Mouse (Mus musculus): Measurements from ENCODE around the gene Bach2. TPM values are rescaled to one million over a fixed set of nuclear protein-coding genes. Genes with fewer than 3 reads are reported as not detected.

Gene Bach2
- total and polyA plus RNA-seq, 2 experiments from 2014 or later: 11.7 to 15.9 TPM

- H3K27ac ChIP-seq (ENCODE audit: low read depth, low read length): no peak overlapping the region
- no peak overlapping the region for H3K4me2 ChIP-seq (ENCODE audit: low read depth, low read length, poor library complexity, severe bottlenecking)
- H3K9ac ChIP-seq (replicated peaks; ENCODE audit: low read length, poor library complexity, severe bottlenecking): no peak overlapping the region
- ATAC-seq (ENCODE audit: low FRiP score) (no peak), DNase-seq (ENCODE audit: low spot score) (no peak)
- no peaks in the 10 kb centered on the region for H3K9me3 ChIP-seq (ENCODE audit: low read length)
- no peak overlapping the region for H3K4me3 ChIP-seq (ENCODE audit: low read depth, low read length)
- peaks cover 12% of the 10 kb centered on the region; the same call in 1 of the 2 replicates for H3K4me1 ChIP-seq (ENCODE audit: insufficient read depth, low read length)
- no peaks in the 10 kb centered on the region for H3K27me3 ChIP-seq (ENCODE audit: insufficient read depth, low read length)
- no peaks in the 10 kb centered on the region for H3K36me3 ChIP-seq (ENCODE audit: insufficient read depth, low read length)
- WGBS: 87% methylated on average over 8 of the region's 8 CpGs
- TF ChIP-seq CTCF (IDR thresholded peaks at IDR 0.05): no peak
Measured at GRCm38 (mm10) chr4:32286405-32286804, 47.8 kb downstream of the Bach2 start.

DNA sequence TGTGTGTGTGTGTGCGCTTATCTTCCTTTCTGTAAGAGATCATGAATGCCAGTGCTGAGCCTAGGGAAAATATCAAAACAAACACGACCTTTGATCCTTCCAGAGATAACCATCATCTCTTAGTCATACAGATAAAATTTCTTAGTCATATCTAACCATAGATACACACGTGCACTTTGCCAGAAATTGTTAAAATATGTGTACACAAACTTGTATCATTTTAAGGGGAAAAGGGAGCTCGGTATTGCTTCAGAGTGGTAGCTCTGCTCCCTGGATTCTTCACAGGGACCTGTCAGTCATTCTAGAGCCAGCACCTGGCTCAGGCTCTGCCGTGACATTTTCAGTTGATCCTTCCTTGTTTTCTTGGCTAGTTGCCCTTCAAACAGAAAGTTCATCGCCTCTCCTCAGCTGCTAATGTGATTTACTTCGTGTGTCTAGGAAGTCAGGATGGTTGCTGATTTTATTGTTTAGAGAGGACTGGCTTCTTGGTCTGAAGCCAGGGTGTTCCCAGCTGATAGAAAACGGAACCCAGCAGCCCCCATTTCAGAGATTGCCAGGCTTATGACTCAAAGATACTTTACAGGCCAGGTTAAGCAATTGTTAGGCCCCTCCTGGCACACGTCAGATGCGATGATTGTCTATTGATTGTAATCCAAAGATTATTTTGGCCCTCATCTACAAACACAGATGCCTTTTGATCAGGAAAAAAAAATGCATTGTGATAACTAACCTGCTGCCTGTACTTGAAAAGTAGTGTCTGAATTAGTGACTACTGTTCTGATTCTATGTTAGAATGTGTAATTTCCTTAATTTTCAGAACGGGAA is 49.6 kb downstream of the Bach2 start:
- Histone ChIP-seq H3K27me3 (ENCODE audit: insufficient read depth, low read length) (no peaks in the 10 kb centered on the region), H3K9ac (replicated peaks; ENCODE audit: low read length, poor library complexity, severe bottlenecking) (0 out of 2 replicates have a peak overlapping the region, but pooled peaks have one; percentile 24), H3K4me3 (ENCODE audit: low read depth, low read length) (no peak overlapping the region), H3K9me3 (ENCODE audit: low read length) (no peaks in the 10 kb centered on the region), H3K4me2 (ENCODE audit: low read depth, low read length, poor library complexity, severe bottlenecking) (no peak overlapping the region), H3K36me3 (ENCODE audit: insufficient read depth, low read length) (no peaks in the 10 kb centered on the region), H3K27ac (ENCODE audit: low read depth, low read length) (no peak overlapping the region), H3K4me1 (ENCODE audit: insufficient read depth, low read length) (peaks cover 15% of the 10 kb centered on the region; the same call in 1 of the 2 replicates)
- 41% methylated on average over 11 of the region's 11 CpGs for WGBS
- ATAC-seq (ENCODE audit: low FRiP score) (no peak), DNase-seq (ENCODE audit: low spot score) (peak; percentile 39)
- no peak for TF ChIP-seq CTCF (IDR thresholded peaks at IDR 0.05)

GRCm38 (mm10) chr4:32289845-32290244 is 51.2 kb downstream of the Bach2 start:
- WGBS: 88% methylated on average over 6 of the region's 6 CpGs
- Histone ChIP-seq H3K36me3 (ENCODE audit: insufficient read depth, low read length) (no peaks in the 10 kb centered on the region), H3K9ac (replicated peaks; ENCODE audit: low read length, poor library complexity, severe bottlenecking) (no peak overlapping the region), H3K27ac (ENCODE audit: low read depth, low read length) (no peak overlapping the region), H3K27me3 (ENCODE audit: insufficient read depth, low read length) (no peaks in the 10 kb centered on the region), H3K9me3 (ENCODE audit: low read length) (no peaks in the 10 kb centered on the region), H3K4me3 (ENCODE audit: low read depth, low read length) (no peak overlapping the region), H3K4me1 (ENCODE audit: insufficient read depth, low read length) (peaks cover 17% of the 10 kb centered on the region; the same call in 1 of the 2 replicates), H3K4me2 (ENCODE audit: low read depth, low read length, poor library complexity, severe bottlenecking) (no peak overlapping the region)
- no peak for TF ChIP-seq CTCF (IDR thresholded peaks at IDR 0.05)
- ATAC-seq (ENCODE audit: low FRiP score) (no peak), DNase-seq (ENCODE audit: low spot score) (no peak)

- H3K36me3 ChIP-seq (ENCODE audit: insufficient read depth, low read length): no peaks in the 10 kb centered on the region
- TF ChIP-seq CTCF (IDR thresholded peaks at IDR 0.05): no peak
- H3K4me3 ChIP-seq (ENCODE audit: low read depth, low read length): no peak overlapping the region
- H3K4me2 ChIP-seq (ENCODE audit: low read depth, low read length, poor library complexity, severe bottlenecking): no peak overlapping the region
- DNase-seq (ENCODE audit: low spot score) (no peak), ATAC-seq (ENCODE audit: low FRiP score) (no peak)
- no peaks in the 10 kb centered on the region for H3K27me3 ChIP-seq (ENCODE audit: insufficient read depth, low read length)
- no peak overlapping the region for H3K9ac ChIP-seq (replicated peaks; ENCODE audit: low read length, poor library complexity, severe bottlenecking)
- no peak overlapping the region for H3K27ac ChIP-seq (ENCODE audit: low read depth, low read length)
- H3K4me1 ChIP-seq (ENCODE audit: insufficient read depth, low read length): peaks cover 17% of the 10 kb centered on the region; the same call in 1 of the 2 replicates
- 88% methylated on average over 4 of the region's 4 CpGs for WGBS
- H3K9me3 ChIP-seq (ENCODE audit: low read length): no peaks in the 10 kb centered on the region
Measured at GRCm38 (mm10) chr4:32291406-32291805, 52.8 kb downstream of the Bach2 start.

- Histone ChIP-seq H3K9ac (replicated peaks; ENCODE audit: low read length, poor library complexity, severe bottlenecking) (no peak overlapping the region), H3K27me3 (ENCODE audit: insufficient read depth, low read length) (no peaks in the 10 kb centered on the region), H3K36me3 (ENCODE audit: insufficient read depth, low read length) (no peaks in the 10 kb centered on the region), H3K4me1 (ENCODE audit: insufficient read depth, low read length) (peaks cover 12% of the 10 kb centered on the region; the same call in 1 of the 2 replicates), H3K9me3 (ENCODE audit: low read length) (no peaks in the 10 kb centered on the region), H3K4me3 (ENCODE audit: low read depth, low read length) (no peak overlapping the region), H3K27ac (ENCODE audit: low read depth, low read length) (peak overlapping the region; percentile 19; the same call in 1 of the 2 replicates), H3K4me2 (ENCODE audit: low read depth, low read length, poor library complexity, severe bottlenecking) (no peak overlapping the region)
- ATAC-seq (ENCODE audit: low FRiP score): no peak
- 32% methylated on average over 7 of the region's 7 CpGs for WGBS
- DNase-seq (ENCODE audit: low spot score): peak; percentile 53
- TF ChIP-seq CTCF (IDR thresholded peaks at IDR 0.05): no peak
Measured at GRCm38 (mm10) chr4:32293686-32294265, 55.2 kb downstream of the Bach2 start.

All from midbrain, postnatal 0 days (tissue).